Mouse (Mus musculus) testis, adult 2 months (tissue): Measurements from ENCODE around the gene Gbp4. TPM values are rescaled to one million over a fixed set of nuclear protein-coding genes. Genes with fewer than 3 reads are reported as not detected.
"Not testable (repeated sequence)": the region's sequence is repeated elsewhere in the genome, so short reads cannot be mapped to it uniquely, and the experiment has no call there.

Experiments used
- H3K27ac ChIP-seq: fragments of 200-500 bp; 2 replicates; pipeline ENCODE4 v1.5.1; 2012; ENCODE audit warnings: low read depth, low read length; ENCODE audit not compliant: control insufficient read depth, insufficient read depth
- H3K27me3 ChIP-seq: fragments of 200-500 bp; 2 replicates; pipeline ENCODE4 v1.6.1; 2012; ENCODE audit warnings: mild to moderate bottlenecking, low read length, moderate library complexity; ENCODE audit not compliant: control insufficient read depth, insufficient read depth
- H3K36me3 ChIP-seq: fragments of 200-500 bp; 2 replicates; pipeline ENCODE4 v1.6.1; 2012; ENCODE audit warnings: mild to moderate bottlenecking, low read length; ENCODE audit not compliant: control insufficient read depth, insufficient read depth
- H3K4me1 ChIP-seq: fragments of 200-500 bp; 2 replicates; pipeline ENCODE4 v1.6.1; 2012; ENCODE audit warnings: low read length; ENCODE audit not compliant: control insufficient read depth, insufficient read depth
- H3K4me3 ChIP-seq: fragments of 200-500 bp; 2 replicates; pipeline ENCODE4 v1.5.1; 2012; ENCODE audit warnings: low read depth, mild to moderate bottlenecking, low read length, moderate library complexity, mixed read lengths; ENCODE audit not compliant: control insufficient read depth
- CTCF ChIP-seq: fragments of 200-500 bp; IDR thresholded peaks from 2 replicates; pipeline ENCODE4 v1.5.1; 2012; ENCODE audit warnings: low read depth, mild to moderate bottlenecking, inconsistent platforms, low read length, moderate library complexity; ENCODE audit not compliant: control insufficient read depth, insufficient read depth, insufficient replicate concordance
- POLR2A ChIP-seq: fragments of 200-500 bp; IDR thresholded peaks from 2 replicates; pipeline ENCODE4 v1.6.1; 2012; ENCODE audit warnings: low read depth, mild to moderate bottlenecking, inconsistent platforms, low read length, moderate library complexity; ENCODE audit not compliant: control insufficient read depth
- polyA plus RNA-seq: library from polyadenylated mRNA; depleted of rRNA; stranded (reverse); fragments of >200 nt; gene quantifications from 2 replicates; pipeline ENCODE4 v1.2.3, GENCODE M21; 2012; rRNA removed

Gene Gbp4
- polyA plus RNA-seq, result 0.35 and 0.43 TPM in 2 replicates

DNA sequence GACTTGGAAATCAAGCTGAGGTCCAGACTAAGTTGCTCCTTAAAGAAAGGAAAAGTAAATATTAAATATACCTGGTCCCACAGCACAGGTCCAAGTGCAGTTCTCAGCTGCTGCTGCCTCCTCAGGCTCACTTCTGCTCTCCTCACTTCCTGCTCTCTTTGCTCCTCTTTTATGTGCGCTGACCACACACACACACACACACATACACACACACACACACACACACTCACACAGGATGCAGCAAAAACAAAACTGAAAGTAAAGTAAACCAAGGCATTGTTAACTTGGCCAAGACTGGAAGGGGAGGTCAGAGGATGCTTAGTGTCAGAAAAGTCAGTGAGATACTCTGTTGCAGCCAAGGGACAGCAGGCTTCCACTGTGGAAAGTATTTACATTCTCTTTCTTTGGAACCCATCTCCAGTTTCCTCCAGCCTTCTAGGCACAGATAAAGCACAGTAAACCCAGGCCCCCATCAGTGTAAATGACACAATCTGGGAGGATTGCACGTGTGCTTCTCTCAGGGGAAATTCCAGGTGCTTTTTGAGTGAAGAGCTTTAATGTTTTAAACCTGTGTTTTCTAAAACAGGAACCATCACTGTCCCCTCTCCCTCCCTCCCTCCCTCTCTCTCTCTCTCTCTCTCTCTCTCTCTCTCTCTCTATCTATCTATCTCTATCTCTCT lies at the start of gene Gbp4, which contains the start of the genes Gbp9 and Gbp8:
Gbp4 (minus strand) TSS at position 178 of the 680 bp plus-strand sequence.
Gbp9 (minus strand) TSS at position 131 of the 680 bp plus-strand sequence.
Gbp8 (minus strand) TSS at position 132 of the 680 bp plus-strand sequence.
- not testable (repeated sequence) for H3K4me3 ChIP-seq, H3K4me1 ChIP-seq, H3K36me3 ChIP-seq, H3K27me3 ChIP-seq, H3K27ac ChIP-seq

DNA sequence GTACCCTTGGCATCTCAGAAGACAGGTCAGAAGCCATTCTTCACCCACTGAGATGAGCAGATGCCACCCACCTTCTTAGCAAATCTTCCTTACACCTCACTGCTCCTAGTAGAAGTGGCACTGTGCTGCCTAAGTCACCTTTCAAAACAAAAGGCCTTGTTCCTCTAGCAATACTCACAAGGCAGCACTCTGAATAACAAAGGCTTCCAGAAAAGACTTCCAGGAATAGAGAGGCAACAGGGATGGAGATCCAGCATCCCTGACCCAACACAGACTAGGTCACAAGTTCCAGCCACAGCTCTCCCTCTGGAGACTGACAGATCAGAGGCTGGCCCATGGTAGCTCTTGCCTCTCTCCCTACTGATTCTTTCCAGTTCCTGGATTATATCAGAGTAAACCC lies 42.1 kb upstream of the Gbp4 start:
- Histone ChIP-seq H3K27me3 (no peaks in the 10 kb centered on the region), H3K36me3 (no peaks in the 10 kb centered on the region), H3K4me1 (no peaks in the 10 kb centered on the region), H3K4me3 (no peak overlapping the region), H3K27ac (no peak overlapping the region)
- TF ChIP-seq CTCF (no peak), POLR2A (no peak)

DNA sequence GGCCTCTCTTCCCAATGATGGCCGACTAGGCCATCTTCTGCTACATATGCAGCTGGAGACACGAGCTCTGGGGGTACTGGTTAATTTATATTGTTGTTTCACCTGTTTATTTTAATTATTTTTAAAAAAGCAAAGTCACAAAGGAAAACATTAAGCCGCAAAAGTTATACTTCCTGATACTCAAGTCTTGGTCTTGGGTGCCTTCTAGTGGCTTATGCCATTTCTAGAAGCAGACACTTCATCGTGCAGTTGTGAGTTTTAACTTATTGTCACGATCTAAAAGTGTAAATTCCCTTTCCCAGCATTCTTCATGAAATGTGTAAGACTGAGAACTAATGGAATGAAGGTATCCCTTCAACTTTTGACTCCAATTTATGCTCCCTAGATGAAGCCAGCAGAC lies 17.2 kb upstream of the Gbp4 start:
- no peak overlapping the region for H3K4me3 ChIP-seq
- no peaks in the 10 kb centered on the region for H3K27me3 ChIP-seq
- no peaks in the 10 kb centered on the region for H3K36me3 ChIP-seq
- TF ChIP-seq POLR2A (no peak), CTCF (no peak)
- no peaks in the 10 kb centered on the region for H3K4me1 ChIP-seq
- H3K27ac ChIP-seq, result no peak overlapping the region

DNA sequence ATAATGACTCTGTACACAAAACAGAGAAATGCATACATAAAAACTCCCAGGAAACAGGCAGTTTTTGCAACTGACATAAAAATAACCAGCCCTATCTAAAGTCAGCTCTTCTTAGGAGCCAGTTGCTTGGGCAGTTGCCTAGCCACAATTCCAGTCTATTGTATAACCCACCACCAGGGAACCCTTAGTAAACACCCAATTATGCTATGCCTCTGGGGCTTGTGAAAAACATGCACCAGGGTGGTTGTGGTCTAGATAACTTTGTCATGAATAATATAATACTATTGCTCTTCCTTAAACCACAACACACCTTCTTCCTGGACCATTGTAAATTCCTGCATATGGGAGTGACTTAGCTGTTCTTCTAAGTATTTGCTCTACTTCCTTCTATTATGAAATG lies 14.7 kb upstream of the Gbp4 start:
- H3K4me3 ChIP-seq, result no peak overlapping the region
- TF ChIP-seq POLR2A (no peak), CTCF (no peak)

DNA sequence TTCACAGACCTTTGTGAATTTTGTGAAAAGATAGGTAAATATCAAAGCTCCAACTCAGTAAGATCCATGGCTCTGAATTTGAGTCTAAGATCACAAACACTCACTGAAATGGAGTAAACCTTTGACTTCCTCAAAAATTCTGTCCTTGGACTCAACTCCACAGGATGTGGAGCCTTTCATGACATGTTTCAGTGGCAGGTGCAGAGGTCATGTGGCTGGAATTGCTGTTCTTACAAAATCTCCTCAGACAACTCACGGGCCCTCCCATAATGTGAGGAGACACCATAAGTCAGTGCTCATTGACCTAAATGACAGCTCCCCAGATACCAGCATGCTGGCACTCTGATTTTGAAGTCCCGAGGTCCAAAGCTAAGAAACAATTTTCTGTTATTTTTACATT lies 8.7 kb upstream of the Gbp4 start:
- H3K27ac ChIP-seq, H3K4me3 ChIP-seq, H3K4me1 ChIP-seq, H3K36me3 ChIP-seq, H3K27me3 ChIP-seq: not testable (repeated sequence)

More for the DNA sequence above, 14.7 kb upstream of the Gbp4 start:
- Histone ChIP-seq H3K4me1 (no peaks in the 10 kb centered on the region), H3K27me3 (no peaks in the 10 kb centered on the region), H3K36me3 (no peaks in the 10 kb centered on the region), H3K27ac (no peak overlapping the region)

- TF ChIP-seq CTCF (no peak), POLR2A (no peak)
- Histone ChIP-seq H3K27me3 (no peaks in the 10 kb centered on the region), H3K4me1 (no peaks in the 10 kb centered on the region), H3K4me3 (no peak overlapping the region), H3K27ac (no peak overlapping the region), H3K36me3 (no peaks in the 10 kb centered on the region)
Measured at GRCm38 (mm10) chr5:105146447-105146846, 7.1 kb upstream of the Gbp4 start.

GRCm38 (mm10) chr5:105145731-105146130 lies 6.3 kb upstream of the Gbp4 start:
- H3K27me3 ChIP-seq, H3K4me3 ChIP-seq, H3K36me3 ChIP-seq, H3K27ac ChIP-seq, H3K4me1 ChIP-seq: not testable (repeated sequence)

- not testable (repeated sequence) for H3K4me1 ChIP-seq, H3K27me3 ChIP-seq, H3K4me3 ChIP-seq, H3K36me3 ChIP-seq, H3K27ac ChIP-seq
Measured at GRCm38 (mm10) chr5:105140089-105140810, 864 bp upstream of the Gbp4 start.
